Mouse (Mus musculus) embryonic fibroblast, embryonic 13.5 days (primary cell): Measurements from ENCODE around the gene Coq8a.

Source experiments
- CTCF ChIP-seq: IDR thresholded peaks from 2 replicates; pipeline ENCODE4 v1.5.1; 2011; ENCODE audit warnings: mild to moderate bottlenecking, control low read depth, low read length, moderate library complexity, borderline replicate concordance; ENCODE audit not compliant: insufficient read depth
- POLR2A ChIP-seq: IDR thresholded peaks from 2 replicates; pipeline ENCODE4 v1.6.1; 2011; ENCODE audit warnings: low read depth, mild to moderate bottlenecking, control low read depth, low read length, moderate library complexity

GRCm38 (mm10) chr1:180215044-180215443 is 15.6 kb upstream of the Coq8a start:
- TF ChIP-seq CTCF (peak; percentile 97), POLR2A (no peak)
